Mouse (Mus musculus) forebrain, embryonic 11.5 days (tissue): ENCODE data around the gene Gm5617. TPM values are rescaled to one million over a fixed set of nuclear protein-coding genes. Genes with fewer than 3 reads are reported as not detected.
"Not testable (repeated sequence)": the region's sequence is repeated elsewhere in the genome, so short reads cannot be mapped to it uniquely, and the experiment has no call there.

Source experiments
- ATAC-seq: fragments of 200-750 bp; cut with Nextera tagmentation; replicated peaks from 2 replicates; pipeline ENCODE4 v1.8.0; 2017; ENCODE audit warnings: moderate TSS enrichment; ENCODE audit not compliant: low FRiP score
- DNase-seq: peaks from one replicate; pipeline ENCODE4 v3.0.0-alpha.2; 2017; ENCODE audit warnings: low spot score
- H3K27ac ChIP-seq: fragments of 300-500 bp; sonication (generic); 2 replicates; pipeline ENCODE4 v1.5.1; 2014; ENCODE audit warnings: low read depth, low read length
- H3K27me3 ChIP-seq: fragments of 300-500 bp; sonication (generic); 2 replicates; pipeline ENCODE4 v1.6.1; 2014; ENCODE audit warnings: mild to moderate bottlenecking, low read length, mixed read lengths; ENCODE audit not compliant: control insufficient read depth, insufficient read depth
- H3K36me3 ChIP-seq: fragments of 300-500 bp; sonication (generic); 2 replicates; pipeline ENCODE4 v1.6.1; 2014; ENCODE audit warnings: mild to moderate bottlenecking, low read length, moderate library complexity, mixed read lengths; ENCODE audit not compliant: control insufficient read depth, insufficient read depth
- H3K4me1 ChIP-seq: fragments of 300-500 bp; sonication (generic); replicated peaks from 2 replicates; pipeline ENCODE4 v1.6.1; 2014; ENCODE audit warnings: low read length, mixed read lengths; ENCODE audit not compliant: control insufficient read depth, insufficient read depth
- H3K4me2 ChIP-seq: fragments of 300-500 bp; sonication (generic); 2 replicates; pipeline ENCODE4 v1.6.1; 2014; ENCODE audit warnings: low read depth, mild to moderate bottlenecking, low read length, moderate library complexity, mixed read lengths; ENCODE audit not compliant: severe bottlenecking
- H3K4me3 ChIP-seq: fragments of 300-500 bp; sonication (generic); 2 replicates; pipeline ENCODE4 v1.5.1; 2014; ENCODE audit warnings: low read depth, low read length
- H3K9ac ChIP-seq: fragments of 300-500 bp; sonication (generic); 2 replicates; pipeline ENCODE4 v1.6.1; 2014; ENCODE audit warnings: low read length
- H3K9me3 ChIP-seq: fragments of 300-500 bp; sonication (generic); 2 replicates; pipeline ENCODE4 v1.6.1; 2016; ENCODE audit warnings: low read length, mixed read lengths; ENCODE audit not compliant: control insufficient read depth
- WGBS: fragments of 180-500 bp; shearing (Covaris S2); extraction: QIAGEN DNeasy Blood & Tissue Kit; methylation state at CpG from one replicate; pipeline ENCODE4 v1.1.7; 2014; 5-methylcytosine and 5-hydroxymethylcytosine counted together
- polyA plus RNA-seq: library from polyadenylated mRNA; unstranded; fragments of >200 nt; fragmentation: Nextera tagmentation; extraction: Ambion mirVana; gene quantifications from 2 replicates; pipeline ENCODE4 v1.2.1, GENCODE M21; 2014

Gm5617 gene
- polyA plus RNA-seq, 1 experiment from 2014 or later: 34.5 TPM

DNA sequence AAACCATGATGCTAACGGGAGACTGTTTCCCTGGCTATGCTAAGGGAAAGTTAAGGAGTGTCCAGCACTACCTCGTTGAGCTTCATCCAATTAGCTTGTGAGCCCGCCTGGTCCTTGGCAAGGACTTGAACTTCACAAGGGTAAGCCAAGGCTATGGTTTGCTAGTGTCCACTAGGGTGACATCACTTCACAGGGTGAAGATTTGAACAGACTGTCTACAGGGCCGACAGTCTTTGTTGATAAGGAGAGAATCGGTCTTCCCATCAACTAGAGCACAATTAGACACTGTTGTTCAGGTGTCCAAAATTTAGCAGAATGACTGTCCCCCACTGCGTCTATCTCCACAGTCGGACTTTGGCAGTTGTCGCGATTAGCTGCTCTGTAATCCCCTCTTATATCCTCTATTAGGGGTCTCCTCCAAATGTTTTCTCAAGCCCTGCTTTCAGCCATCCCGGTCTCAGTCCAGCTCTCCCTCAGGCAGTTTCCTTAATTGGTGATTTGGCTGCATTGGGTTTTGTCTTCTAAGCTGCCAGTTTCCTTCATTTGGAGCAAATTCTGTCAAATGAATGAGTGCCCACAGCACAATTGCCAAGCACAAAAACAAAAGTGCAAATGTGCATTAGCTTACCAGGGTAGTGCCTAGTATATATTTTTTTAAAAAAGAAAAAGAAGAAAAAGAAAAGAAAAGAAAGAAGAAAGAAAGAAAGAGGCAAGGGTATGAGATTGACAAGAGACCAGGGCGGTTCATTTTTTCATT is 21.6 kb downstream of the Gm5617 start:
- ATAC-seq: peak; percentile 81
- Histone ChIP-seq H3K9me3 (no peaks in the 10 kb centered on the region), H3K9ac (no peak overlapping the region), H3K4me2 (no peak overlapping the region; the same call in 1 of the 2 replicates), H3K4me1 (peaks cover 7% of the 10 kb centered on the region), H3K27me3 (no peaks in the 10 kb centered on the region), H3K4me3 (no peak overlapping the region), H3K27ac (peak overlapping the region; percentile 81), H3K36me3 (no peaks in the 10 kb centered on the region)
- 34% methylated on average over 11 of the region's 11 CpGs for WGBS
- DNase-seq: peak; percentile 73

DNA sequence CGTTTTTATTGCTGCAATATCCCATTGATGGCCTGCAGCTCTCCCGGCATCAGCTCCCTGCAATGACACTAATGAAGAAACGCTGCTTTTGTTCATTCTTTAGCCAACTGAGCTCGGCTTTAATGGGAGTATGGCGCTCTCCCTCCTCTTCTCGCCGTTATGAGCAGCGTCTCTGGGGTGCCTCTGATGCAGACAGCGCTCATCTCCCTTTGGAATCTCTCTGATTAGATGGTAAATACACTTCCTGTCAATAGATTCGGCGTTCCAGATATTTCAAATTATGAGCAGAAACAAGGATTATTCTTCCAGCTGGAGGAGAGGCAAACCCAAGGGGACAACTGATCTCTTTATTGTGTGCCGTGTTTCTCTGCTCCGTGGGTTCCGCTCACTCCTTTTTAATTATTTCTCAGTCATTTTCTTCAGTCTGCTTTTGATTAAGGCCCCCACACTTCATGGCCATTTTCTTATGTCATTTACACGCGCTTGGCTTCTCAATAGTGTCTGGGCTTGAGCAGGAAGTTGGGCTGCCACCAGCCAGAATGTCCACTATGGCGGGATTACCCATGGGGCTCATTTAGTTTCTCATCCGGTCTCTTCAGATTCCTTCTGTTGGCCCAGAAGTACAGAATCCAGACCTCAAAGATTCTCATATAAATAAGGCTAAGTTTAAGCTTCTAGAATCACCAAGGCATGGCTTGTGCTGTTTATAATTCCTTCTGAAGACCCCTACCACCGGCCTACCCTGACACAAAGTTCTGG is 22.3 kb downstream of the Gm5617 start:
- Histone ChIP-seq H3K27me3 (no peaks in the 10 kb centered on the region), H3K27ac (peak overlapping the region; percentile 81), H3K4me1 (peaks cover 7% of the 10 kb centered on the region), H3K36me3 (no peaks in the 10 kb centered on the region), H3K9ac (peak overlapping the region; percentile 17; the same call in 1 of the 2 replicates), H3K9me3 (no peaks in the 10 kb centered on the region), H3K4me2 (peak overlapping the region; percentile 15; the same call in 1 of the 2 replicates), H3K4me3 (no peak overlapping the region)
- WGBS: 36% methylated on average over 19 of the region's 19 CpGs
- DNase-seq (peak; percentile 64), ATAC-seq (peak; percentile 76)

DNA sequence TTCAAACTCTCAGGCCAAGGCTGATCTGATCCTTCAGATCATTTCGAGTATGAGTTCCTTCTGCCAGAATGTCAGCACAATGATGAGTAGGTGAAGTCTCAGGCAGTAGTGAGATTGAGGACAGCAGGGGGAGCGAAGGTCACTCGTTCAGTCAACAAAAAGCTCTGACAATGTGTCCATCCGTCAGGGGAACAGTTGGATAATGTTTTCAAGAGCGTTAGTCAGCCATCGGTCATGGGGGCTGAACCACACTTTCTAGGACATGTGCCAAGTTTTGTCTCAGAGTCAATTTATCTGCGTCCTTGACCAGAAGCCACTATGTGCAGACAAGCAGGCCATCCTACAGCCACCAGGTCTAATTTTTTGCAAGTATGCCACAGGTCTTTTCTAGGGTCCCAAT is 25.2 kb downstream of the Gm5617 start:
- H3K9ac ChIP-seq, DNase-seq, H3K4me2 ChIP-seq, H3K4me3 ChIP-seq, H3K9me3 ChIP-seq, ATAC-seq, H3K27me3 ChIP-seq, H3K27ac ChIP-seq, H3K4me1 ChIP-seq, H3K36me3 ChIP-seq: not testable (repeated sequence)
- no CpG with 5 or more reads among the region's 7 CpGs for WGBS

DNA sequence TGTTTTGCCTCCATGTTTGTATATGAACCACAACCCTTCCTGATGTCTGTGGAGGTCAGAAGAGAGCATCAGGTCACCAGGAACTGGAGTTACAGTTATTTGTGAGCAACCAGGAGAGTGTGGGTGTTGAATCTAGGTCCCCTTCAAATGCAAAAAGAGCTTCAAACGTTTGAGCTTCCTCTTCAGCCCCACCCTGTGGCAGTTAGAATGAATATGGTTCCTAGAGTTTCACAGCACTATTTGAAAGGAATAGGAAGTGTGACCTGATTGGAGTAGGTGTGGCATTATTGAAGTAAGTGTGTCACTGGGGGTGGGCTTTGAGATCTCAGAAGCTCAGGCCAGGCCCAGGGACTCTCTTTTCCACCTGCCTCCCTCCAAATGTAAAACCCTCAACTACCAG is 30.3 kb downstream of the Gm5617 start:
- no peak for DNase-seq
- no peak for ATAC-seq
- no peak overlapping the region for H3K9ac ChIP-seq
- no peak overlapping the region for H3K4me2 ChIP-seq
- no peak overlapping the region for H3K4me3 ChIP-seq
- 20% methylated on average over 1 of the region's 1 CpGs for WGBS
- no peaks in the 10 kb centered on the region for H3K36me3 ChIP-seq
- no peaks in the 10 kb centered on the region for H3K27me3 ChIP-seq
- no peaks in the 10 kb centered on the region for H3K9me3 ChIP-seq
- no peaks in the 10 kb centered on the region for H3K4me1 ChIP-seq
- H3K27ac ChIP-seq: no peak overlapping the region

DNA sequence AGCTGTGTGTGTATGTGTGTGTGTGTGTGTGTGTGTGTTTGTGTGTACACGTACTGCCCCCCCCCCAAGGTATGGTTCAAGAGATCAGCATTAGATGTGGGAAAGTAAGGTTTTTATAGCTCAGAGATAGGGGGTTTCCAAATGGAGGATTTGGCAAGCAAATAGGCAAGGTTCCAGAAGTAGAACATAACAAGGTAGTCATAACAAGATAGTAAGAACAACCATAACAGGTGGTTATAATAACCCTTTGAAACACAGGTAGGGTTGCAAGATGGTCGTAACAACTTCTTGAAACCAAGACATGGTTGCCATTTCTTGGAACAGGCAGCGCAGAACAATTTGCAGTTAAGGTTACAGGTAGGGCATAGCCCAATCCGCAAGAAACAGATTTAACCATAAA is 31.3 kb downstream of the Gm5617 start:
- no peaks in the 10 kb centered on the region for H3K36me3 ChIP-seq
- H3K4me1 ChIP-seq: no peaks in the 10 kb centered on the region
- H3K4me3 ChIP-seq: no peak overlapping the region
- 89% methylated on average over 4 of the region's 4 CpGs for WGBS
- no peak overlapping the region for H3K9ac ChIP-seq
- DNase-seq (no peak), ATAC-seq (no peak)
- H3K9me3 ChIP-seq: no peaks in the 10 kb centered on the region
- no peak overlapping the region for H3K4me2 ChIP-seq
- H3K27me3 ChIP-seq: no peaks in the 10 kb centered on the region
- H3K27ac ChIP-seq: no peak overlapping the region

DNA sequence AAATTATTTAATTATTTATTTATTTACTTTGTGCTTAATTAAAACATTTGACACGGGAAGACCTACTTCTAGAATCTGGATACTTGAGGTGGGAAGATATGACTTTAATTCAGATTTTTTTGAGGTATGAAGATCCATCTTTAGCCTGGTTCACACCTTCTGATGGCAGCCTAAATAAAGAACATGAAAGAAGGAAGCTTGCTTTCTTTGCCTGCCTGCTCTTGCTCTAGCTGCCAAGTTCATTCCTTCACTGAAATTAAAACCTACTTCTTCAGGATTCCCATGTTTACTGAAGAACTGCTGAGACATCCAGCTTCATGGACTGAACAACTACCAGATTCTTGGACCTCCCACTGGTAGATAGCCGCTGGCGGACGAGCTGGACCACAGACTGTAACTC is 36.1 kb downstream of the Gm5617 start:
- DNase-seq (no peak), ATAC-seq (no peak)

DNA sequence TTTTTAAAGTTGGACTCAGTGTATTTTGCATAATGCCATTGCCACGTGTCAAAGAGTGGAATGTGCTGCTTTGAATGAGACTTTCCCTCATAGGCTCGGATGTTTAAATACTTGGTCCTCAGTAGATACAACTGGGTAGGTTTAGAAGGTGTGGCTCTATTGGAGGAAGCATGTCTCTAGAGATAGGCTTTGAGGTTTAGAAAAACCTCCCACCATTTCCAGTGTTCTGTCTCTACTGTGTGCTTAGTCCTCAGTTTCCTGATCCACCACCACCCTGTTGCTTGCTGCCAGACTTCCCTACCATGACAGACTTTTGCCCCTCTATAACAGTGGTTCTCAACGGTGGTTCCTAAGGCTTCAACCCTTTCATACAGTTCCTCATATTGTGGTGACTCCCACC is 37.0 kb downstream of the Gm5617 start:
- DNase-seq (no peak), ATAC-seq (no peak)
- Histone ChIP-seq H3K9ac (no peak overlapping the region), H3K4me2 (no peak overlapping the region), H3K27me3 (no peaks in the 10 kb centered on the region), H3K4me1 (no peaks in the 10 kb centered on the region), H3K4me3 (no peak overlapping the region), H3K27ac (no peak overlapping the region), H3K36me3 (no peaks in the 10 kb centered on the region), H3K9me3 (no peaks in the 10 kb centered on the region)
- WGBS: 68% methylated on average over 3 of the region's 3 CpGs

More for the DNA sequence above, 36.1 kb downstream of the Gm5617 start:
- Histone ChIP-seq H3K36me3 (no peaks in the 10 kb centered on the region), H3K4me2 (no peak overlapping the region), H3K4me3 (no peak overlapping the region), H3K9me3 (no peaks in the 10 kb centered on the region), H3K4me1 (no peaks in the 10 kb centered on the region), H3K27ac (no peak overlapping the region), H3K9ac (no peak overlapping the region), H3K27me3 (no peaks in the 10 kb centered on the region)
- WGBS: 86% methylated on average over 4 of the region's 4 CpGs

DNA sequence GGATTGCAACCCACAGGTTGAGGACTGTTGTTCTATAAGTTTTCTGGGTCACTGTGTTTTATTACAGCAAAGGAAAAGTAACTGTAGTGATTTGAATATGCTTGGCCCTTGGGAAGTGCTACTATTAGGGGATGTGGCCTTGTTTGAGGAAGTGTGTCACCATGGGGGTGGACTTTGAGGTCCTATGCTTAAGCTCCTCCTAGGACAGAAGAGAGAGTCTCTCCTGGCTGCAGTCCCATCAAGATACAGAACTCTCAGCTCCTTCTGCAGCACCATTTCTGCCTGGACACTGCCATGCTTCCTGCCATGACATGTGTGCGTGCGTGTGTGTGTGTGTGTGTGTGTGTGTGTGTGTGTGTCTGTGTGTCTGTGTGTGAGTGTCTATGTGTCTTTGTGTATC is 37.5 kb downstream of the Gm5617 start:
- ATAC-seq (no peak), DNase-seq (no peak)
- Histone ChIP-seq H3K4me1 (no peaks in the 10 kb centered on the region), H3K36me3 (no peaks in the 10 kb centered on the region), H3K9ac (no peak overlapping the region), H3K4me3 (no peak overlapping the region), H3K4me2 (no peak overlapping the region), H3K9me3 (no peaks in the 10 kb centered on the region), H3K27me3 (no peaks in the 10 kb centered on the region), H3K27ac (no peak overlapping the region)
- WGBS: 84% methylated on average over 2 of the region's 2 CpGs
